Mouse (Mus musculus) G1E (cell line): Measurements from ENCODE around the gene Wfdc6b. TPM values are rescaled to one million over a fixed set of nuclear protein-coding genes. Genes with fewer than 3 reads are reported as not detected.

Experiments used
- ATAC-seq: 2 replicates; pipeline ENCODE4 v1.8.0; 2016; ENCODE audit warnings: mild to moderate bottlenecking; ENCODE audit not compliant: insufficient number of reproducible peaks, poor library complexity, low FRiP score, severe bottlenecking; ENCODE audit errors: extremely low read depth
- DNase-seq: peaks from one replicate; pipeline ENCODE4 v3.0.0; 2012; ENCODE audit warnings: low spot score
- H3K27me3 ChIP-seq: 2 replicates; pipeline ENCODE4 v1.6.1; 2012; ENCODE audit warnings: mild to moderate bottlenecking, low read length, inconsistent platforms; ENCODE audit not compliant: insufficient read depth
- H3K36me3 ChIP-seq: replicated peaks from 2 replicates; pipeline ENCODE3; 2012; ENCODE audit warnings: mild to moderate bottlenecking, inconsistent platforms
- H3K4me1 ChIP-seq: 2 replicates; pipeline ENCODE4 v1.6.1; 2012; ENCODE audit warnings: low read depth, low read length, inconsistent platforms, mixed read lengths; ENCODE audit not compliant: insufficient read depth
- H3K4me3 ChIP-seq: 2 replicates; pipeline ENCODE4 v1.5.1; 2012; ENCODE audit warnings: low read depth, mild to moderate bottlenecking, inconsistent platforms, low read length, moderate library complexity, mixed read lengths
- H3K9me3 ChIP-seq: replicated peaks from 2 replicates; pipeline ENCODE4 v1.6.1; 2012; ENCODE audit warnings: inconsistent platforms
- CTCF ChIP-seq: IDR thresholded peaks from 2 replicates; pipeline ENCODE4 v1.5.1; 2012; ENCODE audit warnings: low read depth, low read length, inconsistent platforms, mixed read lengths
- GATA1 ChIP-seq: IDR thresholded peaks from 2 replicates; pipeline ENCODE4 v1.6.1; 2012; ENCODE audit warnings: borderline replicate concordance, low read length, inconsistent platforms, mixed read lengths
- GATA2 ChIP-seq: IDR thresholded peaks from 2 replicates; pipeline ENCODE4 v1.6.1; 2012; ENCODE audit warnings: low read depth, low read length, inconsistent platforms, borderline replicate concordance
- POLR2AphosphoS5 ChIP-seq: IDR thresholded peaks from 2 replicates; pipeline ENCODE4 v1.6.1; 2012; ENCODE audit warnings: low read depth, low read length, inconsistent platforms; ENCODE audit not compliant: insufficient replicate concordance
- TAL1 ChIP-seq: conservative IDR thresholded peaks from 2 replicates; pipeline ENCODE4 v1.6.1; 2012; ENCODE audit warnings: low read depth, low read length, inconsistent platforms, mixed read lengths
- polyA plus RNA-seq: library from polyadenylated mRNA; stranded (reverse); fragments of >175 nt; gene quantifications from 2 replicates; pipeline ENCODE4 v1.2.3, GENCODE M21; 2012
- total RNA-seq, 2 experiments: library from RNA; stranded (forward) in 1 of 2; stranded (reverse) in 1 of 2; fragments of 200-1000 nt in 1 of 2; fragments of >200 nt in 1 of 2; fragmentation: Nextera tagmentation in 1 of 2; gene quantifications; 2 replicates each; pipeline ENCODE4 v1.2.3; 2014 to 2017

Gene Wfdc6b
- total and polyA plus RNA-seq, 3 experiments: not detected

DNA sequence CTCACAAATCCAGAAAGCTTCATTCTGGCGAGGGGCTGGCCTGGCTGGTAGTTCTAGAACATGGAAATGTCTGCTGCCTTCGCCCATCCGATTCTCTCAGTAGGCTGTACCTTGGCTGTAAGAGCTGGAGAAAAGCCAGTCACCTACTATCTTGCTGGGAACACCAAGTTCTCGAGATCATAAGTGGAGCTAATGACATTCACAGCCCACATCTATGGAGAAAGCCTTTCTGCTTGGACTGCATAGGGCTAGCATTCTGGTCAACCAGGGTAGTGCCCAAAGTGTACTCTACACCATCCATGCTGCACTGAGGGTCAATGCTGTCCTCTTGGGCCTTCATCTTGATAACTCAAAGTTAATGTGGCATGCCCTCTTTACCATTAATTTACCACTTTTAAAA lies 19.8 kb upstream of the Wfdc6b start, which contains the start of gene Eppin:
Eppin (minus strand) TSS at position 101 of the 400 bp plus-strand sequence.
- DNase-seq (no peak), ATAC-seq (no peak)
- Histone ChIP-seq H3K4me3 (no peak within 1 kb of the TSS), H3K4me1 (no peaks in the 10 kb centered on the region), H3K9me3 (no peaks in the 10 kb centered on the region), H3K27me3 (no peaks in the 10 kb centered on the region; the same call in 1 of the 2 replicates), H3K36me3 (no peaks in the 10 kb centered on the region)
- TF ChIP-seq TAL1: no peak
- TF ChIP-seq GATA1: no peak
- no peak for TF ChIP-seq CTCF
- no peak for TF ChIP-seq POLR2AphosphoS5
- TF ChIP-seq GATA2: no peak

DNA sequence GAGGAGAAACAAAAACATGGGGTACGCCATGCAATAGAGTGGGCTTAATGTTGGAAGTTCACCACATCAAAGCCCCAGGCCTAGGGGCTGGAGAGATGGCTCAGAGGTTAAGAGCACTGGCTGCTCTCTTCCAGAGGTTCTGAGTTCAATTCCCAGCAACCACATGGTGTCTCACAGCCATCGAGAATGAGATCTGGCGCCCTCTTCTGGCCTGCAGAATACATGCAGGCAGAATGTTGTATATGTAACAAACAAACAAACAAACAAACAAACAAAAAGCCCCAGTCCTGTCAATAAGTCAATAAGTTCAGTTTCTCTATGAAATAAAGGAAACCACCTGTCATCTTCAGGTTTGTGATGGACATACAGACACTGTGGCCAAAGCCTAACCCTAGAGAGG lies 13.1 kb upstream of the Wfdc6b start:
- Histone ChIP-seq H3K9me3 (no peaks in the 10 kb centered on the region), H3K4me3 (no peak overlapping the region), H3K36me3 (no peaks in the 10 kb centered on the region), H3K4me1 (no peaks in the 10 kb centered on the region), H3K27me3 (no peaks in the 10 kb centered on the region; the same call in 1 of the 2 replicates)
- DNase-seq (no peak), ATAC-seq (no peak)
- 0 out of 2 replicates have a peak, but pooled peaks have one; percentile 14 for TF ChIP-seq CTCF
- TF ChIP-seq TAL1: no peak

DNA sequence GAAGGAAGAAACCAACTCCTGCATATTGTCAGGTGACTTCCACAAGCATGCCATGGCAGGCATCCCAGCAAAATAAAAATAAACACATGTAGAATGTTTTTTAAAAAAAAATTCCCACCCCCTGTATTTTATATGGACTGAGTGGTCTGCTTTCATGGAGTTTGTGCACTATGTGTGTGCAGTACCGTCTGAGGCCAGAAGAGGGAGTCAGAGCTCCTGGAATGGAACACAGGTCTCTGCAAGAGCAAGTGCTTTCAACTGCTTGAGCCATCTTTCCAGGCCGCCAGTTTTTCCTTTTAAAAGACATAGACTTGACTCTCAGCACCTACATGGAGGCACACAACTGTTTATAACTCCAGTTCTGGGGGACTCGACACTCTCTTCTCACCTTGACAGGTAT lies 9.8 kb upstream of the Wfdc6b start:
- TF ChIP-seq GATA1 (no peak), TAL1 (no peak), GATA2 (no peak), CTCF (no peak), POLR2AphosphoS5 (no peak)
- no peaks in the 10 kb centered on the region for H3K4me1 ChIP-seq
- peaks cover 3% of the 10 kb centered on the region; the same call in 1 of the 2 replicates for H3K27me3 ChIP-seq
- H3K4me3 ChIP-seq: no peak overlapping the region
- H3K36me3 ChIP-seq: no peaks in the 10 kb centered on the region
- no peak for DNase-seq
- ATAC-seq: no peak
- no peaks in the 10 kb centered on the region for H3K9me3 ChIP-seq

DNA sequence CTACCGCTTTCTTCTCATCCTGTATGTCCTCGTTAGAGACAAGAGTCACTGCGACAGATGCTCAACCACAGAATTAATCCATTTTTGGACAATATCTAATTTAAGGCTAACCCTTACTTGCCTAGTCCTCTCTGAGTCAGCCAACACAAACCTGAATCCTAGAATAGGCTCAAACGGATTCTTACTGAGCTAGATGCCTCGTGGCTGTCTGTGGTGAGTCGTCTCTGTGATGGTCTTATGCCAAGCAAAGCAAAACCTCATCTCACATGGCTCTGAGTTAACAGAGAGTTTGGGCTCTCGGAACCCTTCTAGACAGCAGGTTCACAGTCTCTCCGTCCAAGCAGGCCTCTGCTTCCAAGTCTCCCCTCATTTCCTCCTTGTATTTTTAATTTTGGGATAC lies 8.9 kb upstream of the Wfdc6b start:
- Histone ChIP-seq H3K27me3 (peaks cover 6% of the 10 kb centered on the region; the same call in 1 of the 2 replicates), H3K4me3 (no peak overlapping the region), H3K4me1 (no peaks in the 10 kb centered on the region), H3K9me3 (no peaks in the 10 kb centered on the region), H3K36me3 (no peaks in the 10 kb centered on the region)
- DNase-seq (no peak), ATAC-seq (no peak)
- TF ChIP-seq TAL1 (no peak), GATA2 (no peak), GATA1 (no peak), POLR2AphosphoS5 (no peak), CTCF (no peak)

DNA sequence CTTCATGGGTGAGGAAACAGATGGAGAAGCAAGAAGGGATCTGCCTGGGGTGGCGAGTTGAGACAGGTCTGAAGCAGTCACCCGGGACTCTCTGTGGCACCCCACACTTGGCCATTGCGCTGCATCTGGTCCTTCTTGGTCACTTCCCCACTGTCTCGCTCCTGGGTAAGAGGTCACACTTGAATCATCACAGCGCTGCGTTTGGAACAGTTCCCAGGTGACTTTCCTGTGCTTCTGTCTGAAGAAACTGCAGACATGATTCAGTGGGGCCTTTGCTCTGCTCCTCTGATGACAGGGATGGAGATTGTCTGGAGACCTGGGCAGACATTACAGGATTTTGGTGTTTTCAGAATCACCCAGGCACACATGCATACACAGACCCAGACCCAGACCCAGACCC lies 4.5 kb upstream of the Wfdc6b start:
- Histone ChIP-seq H3K9me3 (no peaks in the 10 kb centered on the region), H3K4me3 (no peak overlapping the region), H3K36me3 (no peaks in the 10 kb centered on the region), H3K27me3 (peaks cover 6% of the 10 kb centered on the region; the same call in 1 of the 2 replicates), H3K4me1 (no peaks in the 10 kb centered on the region)
- no peak for ATAC-seq
- DNase-seq: no peak
- TF ChIP-seq POLR2AphosphoS5 (no peak), GATA1 (no peak), CTCF (no peak), TAL1 (no peak), GATA2 (no peak)

DNA sequence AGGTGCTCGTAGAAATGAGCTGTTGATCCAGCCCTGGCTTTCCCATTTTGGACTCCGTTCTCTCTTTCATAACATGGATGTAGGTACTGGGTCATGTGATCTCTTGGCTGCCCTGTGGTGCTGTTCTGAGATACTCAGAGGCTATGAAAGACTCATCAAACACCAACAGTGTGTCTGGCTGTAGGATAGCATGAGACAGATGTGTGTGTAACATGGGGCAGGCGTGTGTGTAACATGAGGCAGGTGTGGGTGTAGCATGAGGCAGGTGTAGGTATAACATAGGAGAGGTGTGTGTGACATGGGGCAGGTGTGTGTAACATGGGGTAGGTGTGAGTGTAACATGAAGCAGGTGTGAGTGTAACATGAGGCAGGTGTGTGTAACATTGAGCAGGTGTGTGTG lies 2.1 kb downstream of the Wfdc6b start:
- no peak for ATAC-seq
- TF ChIP-seq POLR2AphosphoS5: no peak
- no peak for TF ChIP-seq GATA2
- no peak for TF ChIP-seq CTCF
- TF ChIP-seq TAL1: no peak
- no peak for TF ChIP-seq GATA1
- H3K4me1 ChIP-seq: no peaks in the 10 kb centered on the region
- H3K27me3 ChIP-seq: no peaks in the 10 kb centered on the region; the same call in 1 of the 2 replicates
- H3K36me3 ChIP-seq: no peaks in the 10 kb centered on the region
- no peaks in the 10 kb centered on the region for H3K9me3 ChIP-seq
- DNase-seq: no peak
- H3K4me3 ChIP-seq: no peak overlapping the region

DNA sequence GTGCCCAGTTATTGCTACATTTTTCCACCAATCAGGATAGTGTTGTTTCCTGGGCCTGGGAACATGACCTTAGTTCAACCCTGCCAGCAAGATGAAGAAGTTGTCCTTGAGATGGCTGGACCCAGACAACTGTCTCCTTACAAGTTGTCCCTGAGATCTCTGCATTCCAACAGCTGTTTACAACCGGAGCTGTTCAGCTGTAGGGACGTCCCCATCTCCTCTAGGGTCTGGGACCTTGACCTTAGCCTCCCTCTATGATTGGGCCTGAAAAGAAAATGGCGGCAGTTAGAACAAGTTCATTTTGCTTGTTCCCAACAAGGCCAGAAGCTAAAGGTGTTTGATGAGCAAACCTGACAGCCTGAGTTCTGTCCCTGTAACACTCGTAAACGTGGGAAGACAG lies 5.7 kb downstream of the Wfdc6b start:
- ATAC-seq (no peak), DNase-seq (no peak)
- H3K36me3 ChIP-seq: no peaks in the 10 kb centered on the region
- no peaks in the 10 kb centered on the region; the same call in 1 of the 2 replicates for H3K27me3 ChIP-seq
- H3K4me3 ChIP-seq: no peak overlapping the region
- H3K4me1 ChIP-seq: no peaks in the 10 kb centered on the region
- H3K9me3 ChIP-seq: no peaks in the 10 kb centered on the region
- TF ChIP-seq TAL1 (no peak), CTCF (no peak), GATA2 (no peak)
